Mouse (Mus musculus) kidney, postnatal 14 days (tissue): ENCODE measurements at regions not wholly inside any gene's neighbourhood (a gene's known extent, or its start where the extent isn't known, plus 50 kb on each side); places are given as distances from the start of the nearest gene placed in this dataset.

ENCODE experiments used
- DNase-seq: peaks from one replicate; pipeline ENCODE4 v3.0.0; 2022; ENCODE audit warnings: mixed read lengths

- DNase-seq = no peak
Measured at GRCm38 (mm10) chr14:29784506-29784905, 62.8 kb upstream of the Cacna2d3 start.

DNA sequence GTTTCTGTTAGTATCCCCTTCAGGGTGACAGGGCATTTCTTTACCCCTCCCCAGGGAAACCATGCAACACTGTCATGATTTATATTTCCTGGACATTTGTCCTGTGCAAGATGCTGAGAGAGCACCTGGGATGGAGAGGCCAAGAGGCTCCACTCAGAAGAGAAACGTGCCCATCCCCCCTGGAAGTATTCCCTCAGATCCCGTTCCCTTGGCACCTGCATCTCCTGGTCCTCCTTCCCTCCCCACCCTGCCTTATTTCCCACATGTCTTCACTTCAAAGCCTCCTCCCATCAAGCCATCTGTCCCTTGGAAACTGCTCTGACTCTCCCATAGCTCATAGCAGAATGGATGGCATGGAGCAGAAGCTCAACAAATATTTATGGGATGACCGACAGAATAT, 64.8 kb upstream of the Cacna2d3 start:
- DNase-seq = no peak

- DNase-seq = no peak
Measured at GRCm38 (mm10) chr14:29787796-29788195, 66.1 kb upstream of the Cacna2d3 start.

DNA sequence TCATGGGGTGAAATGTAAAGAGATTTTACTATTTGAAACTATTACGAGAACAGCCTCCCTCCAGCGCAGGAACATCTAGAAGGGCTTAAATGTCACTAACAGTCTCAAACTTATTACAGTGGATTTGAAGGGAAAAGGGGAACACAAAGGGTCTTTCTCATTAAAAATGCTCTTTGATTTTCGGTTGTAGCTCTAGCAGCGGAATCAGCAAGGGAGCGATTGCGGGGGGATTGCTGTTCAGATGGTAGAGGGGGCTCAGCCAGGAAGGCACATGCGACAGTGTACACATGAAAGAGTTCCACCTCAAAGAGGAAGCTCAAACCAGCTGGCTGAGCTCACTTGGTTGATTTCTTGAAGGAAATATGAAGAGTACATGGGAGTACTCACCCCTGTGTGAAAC, 66.7 kb upstream of the Cacna2d3 start:
- no peak for DNase-seq

- DNase-seq = no peak
Measured at GRCm38 (mm10) chr14:29795325-29795724, 73.7 kb upstream of the Cacna2d3 start.

DNA sequence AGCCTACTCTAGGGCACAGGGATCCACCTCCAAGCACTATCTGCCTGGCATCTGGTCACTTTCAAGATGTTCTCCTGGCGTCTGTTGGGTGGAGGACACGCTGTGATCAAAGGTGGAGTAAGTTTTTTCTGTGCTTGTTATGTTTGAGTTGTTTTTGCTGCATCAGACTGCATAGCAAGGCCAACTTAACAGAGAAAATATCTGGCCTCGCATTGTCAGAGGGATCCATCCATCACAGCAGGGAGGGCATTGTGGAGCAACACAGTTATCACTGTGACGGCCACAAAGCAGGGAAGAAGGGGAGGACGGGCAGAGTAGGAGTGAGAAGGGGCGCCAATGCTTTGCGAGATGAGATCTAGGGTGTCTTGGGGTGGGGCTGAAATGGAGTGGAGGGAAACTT, 74.7 kb upstream of the Cacna2d3 start:
- no peak for DNase-seq

DNA sequence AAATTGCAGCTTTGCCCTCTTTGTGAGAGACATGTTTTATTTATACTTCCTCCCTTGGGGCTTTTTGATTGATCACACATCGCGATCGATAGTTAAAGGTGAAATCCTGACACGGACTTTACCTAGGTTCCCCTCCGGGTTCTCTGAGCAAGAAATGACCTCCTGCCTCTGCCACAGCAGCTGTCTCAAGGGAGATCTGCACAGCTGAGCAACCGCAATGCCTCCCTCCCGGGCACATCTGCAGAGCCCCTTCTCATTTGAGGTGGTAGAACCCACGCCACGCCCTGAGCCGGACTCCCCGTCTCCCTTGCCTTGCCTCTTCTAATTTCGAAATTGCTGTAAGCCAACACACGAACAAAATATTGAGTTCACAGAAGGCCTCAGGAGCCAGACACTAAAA, 78.2 kb upstream of the Cacna2d3 start:
- no peak for DNase-seq

GRCm38 (mm10) chr14:29805234-29805633, 83.6 kb upstream of the Cacna2d3 start:
- no peak for DNase-seq

GRCm38 (mm10) chr14:29807881-29808280, 86.2 kb upstream of the Cacna2d3 start:
- DNase-seq = no peak

DNA sequence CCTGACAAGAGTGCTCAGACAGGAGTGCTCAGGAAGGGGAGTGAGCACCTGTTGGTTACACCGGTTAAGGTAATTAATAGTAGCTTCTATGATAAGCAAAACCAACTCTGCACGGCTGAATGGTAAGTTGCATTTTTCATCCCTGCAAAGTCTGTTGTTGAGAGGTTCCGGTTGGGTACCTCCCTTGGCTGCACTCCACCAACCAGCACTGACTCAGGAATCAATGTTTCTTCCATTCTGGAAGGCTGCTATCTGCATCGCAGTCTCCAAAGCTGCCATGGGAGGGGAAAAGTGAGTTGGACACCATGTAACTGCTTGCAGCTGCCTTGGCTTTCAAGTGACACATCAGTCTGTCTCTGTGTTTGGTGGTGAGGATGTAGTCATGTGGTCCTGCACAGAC, 93.0 kb upstream of the Cacna2d3 start:
- DNase-seq = peak; percentile 34

DNA sequence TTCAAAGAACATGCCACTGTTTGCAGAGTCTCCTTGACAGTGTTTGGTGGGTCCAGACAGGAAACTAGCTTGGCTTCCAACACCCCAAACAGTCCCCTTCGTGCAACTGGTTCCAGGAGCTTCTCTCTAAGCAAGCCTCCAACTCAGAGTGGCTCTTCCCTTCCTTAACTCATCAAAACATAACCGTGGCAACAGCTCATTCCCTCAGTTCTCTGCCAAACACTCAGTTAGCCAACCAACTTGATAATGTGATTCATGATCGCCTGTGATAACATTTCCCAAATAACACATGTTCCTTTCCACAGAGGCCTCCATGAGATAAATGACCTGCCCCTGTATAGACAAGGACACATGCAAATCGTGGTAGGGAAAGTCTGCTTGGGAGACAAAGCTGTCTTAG, 95.9 kb upstream of the Cacna2d3 start:
- no peak for DNase-seq

DNA sequence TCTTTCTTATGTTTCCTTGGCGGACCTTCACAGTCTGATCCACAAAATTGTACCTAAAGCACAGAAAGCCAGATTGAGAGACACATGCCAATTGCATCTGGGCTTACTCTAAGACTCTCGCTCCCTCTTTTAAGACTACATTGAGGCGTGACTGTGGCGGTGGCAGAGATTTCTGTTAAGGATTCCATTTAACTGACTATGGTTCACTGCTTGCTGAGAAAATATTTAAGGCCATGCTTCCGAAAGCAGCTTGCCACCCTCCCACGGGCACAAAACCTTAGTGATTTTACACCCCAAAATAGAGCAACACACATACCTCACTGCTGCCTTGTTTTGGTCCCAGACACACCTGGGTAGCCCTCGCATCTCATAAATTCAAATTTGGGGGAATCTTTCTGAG, 96.6 kb upstream of the Cacna2d3 start:
- DNase-seq = no peak

- no peak for DNase-seq
Measured at GRCm38 (mm10) chr14:29818751-29819150, 97.1 kb upstream of the Cacna2d3 start.

DNA sequence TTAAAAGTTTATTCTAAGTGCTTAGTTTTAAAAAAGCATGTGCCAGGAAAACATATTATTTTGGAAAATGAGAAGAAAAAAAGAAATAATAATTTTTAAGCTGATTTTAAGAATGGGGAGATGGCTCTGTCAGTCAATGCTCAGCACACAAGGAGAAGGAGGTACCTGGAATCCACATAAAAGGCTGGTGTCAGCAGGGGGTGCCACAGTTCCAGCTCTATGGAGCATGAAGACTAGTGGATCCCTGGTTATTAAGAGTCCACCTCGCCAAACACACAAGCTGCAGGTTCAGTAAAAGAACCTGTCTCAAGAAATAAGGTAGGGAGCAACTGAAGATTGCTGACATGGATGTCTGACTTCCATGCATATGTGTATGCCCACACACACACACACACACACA, 115.4 kb upstream of the Cacna2d3 start:
- DNase-seq = peak; percentile 57

- no peak for DNase-seq
Measured at GRCm38 (mm10) chr14:29839576-29839975, 117.9 kb upstream of the Cacna2d3 start.

GRCm38 (mm10) chr14:29841361-29842117, 119.9 kb upstream of the Cacna2d3 start:
- DNase-seq = no peak

DNA sequence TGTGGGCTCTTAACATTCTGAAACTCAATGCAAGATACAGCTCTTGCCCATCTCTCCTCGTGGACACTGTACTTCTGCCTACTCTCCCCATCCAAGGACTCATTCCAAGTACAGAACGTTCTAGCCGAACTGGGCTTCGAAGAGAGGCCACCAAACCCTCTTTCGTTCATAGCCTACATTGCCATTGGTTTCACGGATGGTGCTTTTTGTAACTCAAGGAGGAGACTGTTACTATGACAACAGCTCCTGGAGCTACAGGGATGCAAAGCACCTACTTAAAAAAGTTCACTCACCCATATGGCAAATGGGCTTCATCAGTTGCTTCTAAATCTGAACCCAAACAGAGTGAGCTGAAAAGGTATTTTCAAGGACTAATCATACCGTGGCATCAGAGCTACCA, 120.4 kb upstream of the Selenok start:
- DNase-seq = no peak

- no peak for DNase-seq
Measured at GRCm38 (mm10) chr14:29851286-29851685, 116.8 kb upstream of the Selenok start.

- peak; percentile 55 for DNase-seq
Measured at GRCm38 (mm10) chr14:29851956-29852725, 116.0 kb upstream of the Selenok start.

- DNase-seq = no peak
Measured at GRCm38 (mm10) chr14:29862032-29862431, 106.1 kb upstream of the Selenok start.

DNA sequence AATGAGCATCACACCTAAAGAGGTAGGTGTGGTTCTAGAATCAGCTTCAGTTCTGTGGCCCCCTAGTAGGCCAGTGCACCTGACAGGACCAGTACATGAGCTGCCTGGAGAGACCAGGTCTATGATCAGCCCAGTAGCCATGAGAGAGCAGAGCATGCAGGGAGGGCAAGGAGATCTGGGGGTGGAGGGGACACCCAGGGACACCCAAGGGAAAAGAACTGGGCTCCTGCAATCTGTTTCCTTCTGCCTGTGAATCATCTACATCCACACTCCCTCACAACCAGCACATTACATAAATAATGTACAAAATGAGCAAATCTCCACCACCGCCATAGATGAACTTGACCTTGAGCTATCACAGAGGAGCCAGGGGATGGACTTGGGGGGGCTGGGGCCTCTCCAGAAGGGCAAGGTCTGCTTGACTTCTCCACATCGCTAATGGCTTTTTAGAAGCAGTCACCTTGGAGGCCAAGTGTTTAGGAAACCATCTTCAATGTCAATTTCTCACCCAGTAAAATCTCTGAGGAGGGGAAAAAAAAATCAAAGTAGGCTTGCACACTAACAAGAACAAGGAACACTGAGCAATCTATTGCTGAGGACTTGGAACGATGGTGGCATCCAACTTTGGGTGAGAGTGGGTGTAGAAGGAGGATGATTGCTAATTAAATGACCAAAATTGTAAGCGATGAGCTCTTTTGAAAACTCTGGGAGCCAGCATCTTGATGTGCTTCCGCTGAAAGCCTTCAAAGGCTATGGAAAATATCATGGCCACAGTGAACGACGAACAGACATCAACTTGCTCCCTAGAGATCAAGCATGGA, 101.4 kb upstream of the Selenok start:
- DNase-seq = no peak

- DNase-seq = peak; percentile 62
Measured at GRCm38 (mm10) chr14:29867311-29867710, 100.8 kb upstream of the Selenok start.

GRCm38 (mm10) chr14:29869930-29870329, 98.2 kb upstream of the Selenok start:
- DNase-seq = no peak

DNA sequence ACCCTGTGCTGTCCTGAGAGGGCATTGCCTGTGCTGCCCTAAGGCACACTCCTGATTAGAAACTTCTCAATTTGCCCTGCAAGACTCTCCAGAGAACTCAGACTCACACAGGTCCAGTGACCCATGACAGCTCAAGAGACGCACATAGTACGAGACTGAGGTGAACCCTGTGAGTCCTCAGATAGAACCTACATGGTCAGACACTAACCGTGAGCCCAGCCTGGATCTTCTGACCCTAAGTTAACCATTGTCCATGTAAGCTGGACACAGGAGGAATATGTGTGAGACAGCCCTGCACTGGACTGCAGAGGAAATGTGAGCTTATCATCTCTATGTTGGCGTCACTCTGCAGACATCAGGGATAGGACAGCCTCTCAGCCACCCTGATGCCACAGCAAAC, 91.4 kb upstream of the Selenok start:
- peak; percentile 17 for DNase-seq
